In the genomic region with DNA sequence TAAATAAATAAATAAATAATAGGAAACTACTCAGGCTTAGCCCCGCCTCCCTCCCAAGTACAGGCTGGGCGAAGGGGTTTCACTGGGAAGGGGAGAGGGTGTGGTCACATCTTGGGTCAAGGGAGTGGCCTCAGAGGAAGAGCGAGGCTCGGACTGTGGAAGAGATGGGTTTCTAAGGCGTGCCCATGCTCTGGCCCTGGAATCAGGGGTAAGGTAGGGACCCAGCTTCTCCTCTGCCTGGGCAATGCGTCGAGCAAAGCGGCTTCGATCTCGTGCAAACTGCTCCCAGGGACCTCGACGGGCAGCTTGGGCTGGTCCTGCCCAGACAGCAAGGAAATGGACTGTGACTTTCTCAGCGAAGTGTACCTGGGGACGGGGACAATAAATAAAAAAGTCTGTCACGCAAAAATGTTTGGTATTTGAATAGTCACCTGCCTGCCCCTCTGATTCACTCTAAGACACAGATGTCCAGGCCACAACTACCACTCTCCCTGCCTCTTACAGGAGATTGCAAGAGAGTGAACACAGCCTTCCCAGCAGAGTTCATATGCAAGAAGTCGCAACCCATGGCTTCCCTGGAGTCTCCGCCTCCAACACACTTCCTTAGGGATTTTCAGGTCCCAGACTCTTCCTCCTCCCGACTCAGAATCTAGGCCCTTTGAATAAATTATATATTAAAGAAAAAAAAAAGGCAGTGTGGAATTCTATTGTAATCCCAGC, we compare ENCODE assay signal across 8 mouse cellular contexts. TPM values are rescaled to one million over a fixed set of nuclear protein-coding genes. Genes with fewer than 3 reads are reported as not detected.
DNase-seq lines count a peak whose midpoint lies in the region; ATAC-seq lines count a peak whose summit lies in the region.

No protein-coding gene starts in this region.

- ATAC-seq in forebrain, embryonic 12.5 days (ENCODE audit: low FRiP score) = no peak
- ATAC-seq in forebrain, embryonic 16.5 days = no peak
- ATAC-seq in megakaryocyte-erythroid progenitor cell, adult 5-6 weeks (replicated peaks; ENCODE audit: low FRiP score, low TSS enrichment, poor library complexity, severe bottlenecking) = no peak

- no peaks in the 10 kb centered on the region for H3K27me3 ChIP-seq in forebrain, embryonic 12.5 days
- H3K27me3 ChIP-seq in forebrain, embryonic 16.5 days (replicated peaks; ENCODE audit: control insufficient read depth, insufficient read depth, low read length) = no peaks in the 10 kb centered on the region
- H3K27me3 ChIP-seq in limb, embryonic 10.5 days (ENCODE audit: low read depth, poor library complexity, severe bottlenecking) = no peaks in the 10 kb centered on the region

- H3K4me3 ChIP-seq in forebrain, embryonic 12.5 days (replicated peaks) = no peak overlapping the region
- no peak overlapping the region for H3K4me3 ChIP-seq in forebrain, embryonic 16.5 days (replicated peaks; ENCODE audit: low read length)
- H3K4me3 ChIP-seq in limb, embryonic 10.5 days = peak overlapping the region; percentile 66

- H3K27ac ChIP-seq in forebrain, embryonic 12.5 days = no peak overlapping the region
- H3K27ac ChIP-seq in forebrain, embryonic 16.5 days (ENCODE audit: low read length) = no peak overlapping the region
- H3K27ac ChIP-seq in limb, embryonic 10.5 days = no peak overlapping the region

- no peaks in the 10 kb centered on the region for H3K9me3 ChIP-seq in forebrain, embryonic 12.5 days
- H3K9me3 ChIP-seq in forebrain, embryonic 16.5 days (ENCODE audit: control insufficient read depth, low read length) = no peaks in the 10 kb centered on the region
- H3K9me3 ChIP-seq in limb, embryonic 10.5 days (replicated peaks) = no peaks in the 10 kb centered on the region

- no peak overlapping the region; the same call in 1 of the 2 replicates for H3K4me2 ChIP-seq in forebrain, embryonic 12.5 days
- H3K4me2 ChIP-seq in forebrain, embryonic 16.5 days (ENCODE audit: low read length) = no peak overlapping the region

- peak; percentile 48 for DNase-seq in 3T3-L1 (ENCODE audit: low read depth, low spot score)
- DNase-seq in c-Kit-negative CD71-positive TER-119-positive erythroid progenitor cells, embryonic 14.5 days (ENCODE audit: low read depth, low spot score) = peak; percentile 57
- DNase-seq in limb, embryonic 10.5 days (ENCODE audit: low spot score) = no peak
- DNase-seq in left cerebral cortex, adult 9 months (ENCODE audit: low spot score in 2 of 2) = no peak
- no peak for DNase-seq in thymus, adult 18-20 months

- 74% methylated on average over 18 of the region's 18 CpGs for WGBS in forebrain, embryonic 12.5 days
- 77% methylated on average over 18 of the region's 18 CpGs for WGBS in forebrain, embryonic 16.5 days
- WGBS in limb, embryonic 10.5 days = 69% methylated on average over 18 of the region's 18 CpGs

- H3K9ac ChIP-seq in forebrain, embryonic 12.5 days = 0 out of 2 replicates have a peak overlapping the region, but pooled peaks have one; percentile 5
- H3K9ac ChIP-seq in forebrain, embryonic 16.5 days (replicated peaks; ENCODE audit: low read depth, low read length) = no peak overlapping the region

- peaks cover 19% of the 10 kb centered on the region for H3K4me1 ChIP-seq in forebrain, embryonic 12.5 days
- peaks cover 19% of the 10 kb centered on the region for H3K4me1 ChIP-seq in forebrain, embryonic 16.5 days (replicated peaks; ENCODE audit: control insufficient read depth, insufficient read depth, low read length)
- H3K4me1 ChIP-seq in limb, embryonic 10.5 days = peaks cover 40% of the 10 kb centered on the region

- 0 out of 2 replicates have a peak, but pooled peaks cover 4% of the 10 kb centered on the region for H3K36me3 ChIP-seq in forebrain, embryonic 12.5 days (replicated peaks)
- H3K36me3 ChIP-seq in forebrain, embryonic 16.5 days (ENCODE audit: control insufficient read depth, insufficient read depth) = no peaks in the 10 kb centered on the region
- peaks cover 19% of the 10 kb centered on the region for H3K36me3 ChIP-seq in limb, embryonic 10.5 days

RNA-seq across cellular contexts. Expression of a gene that starts 3.0 kb away (rescaled TPM):
- 14.6 and 16.6 TPM in 2 replicates for polyA plus RNA-seq in forebrain, embryonic 12.5 days (2016; fragmentation: Nextera tagmentation; extraction: Ambion mirVana)
- 14.4 and 16.4 TPM in 2 replicates for polyA plus RNA-seq in forebrain, embryonic 16.5 days (2015; fragmentation: Nextera tagmentation; extraction: Ambion mirVana)
- 22.4 and 25.7 TPM in 2 replicates for polyA plus RNA-seq in limb, embryonic 10.5 days (2016; fragmentation: Nextera tagmentation; extraction: Ambion mirVana)
- total RNA-seq in megakaryocyte-erythroid progenitor cell, adult 5-6 weeks (2014; fragmentation: Nextera tagmentation) = 35.5 and 79.3 TPM in 2 replicates
- 161 and 186 TPM in 2 replicates for total RNA-seq in megakaryocyte-erythroid progenitor cell, adult 5-6 weeks (2017)

RNA-seq across cellular contexts. Expression of a gene that starts 3.0 kb away (rescaled TPM):
- polyA plus RNA-seq in forebrain, embryonic 12.5 days (2016; fragmentation: Nextera tagmentation; extraction: Ambion mirVana) = 0.74 and 1.0 TPM in 2 replicates
- 0.57 and 0.81 TPM in 2 replicates for polyA plus RNA-seq in forebrain, embryonic 16.5 days (2015; fragmentation: Nextera tagmentation; extraction: Ambion mirVana)
- 0.43 and 1.0 TPM in 2 replicates for polyA plus RNA-seq in limb, embryonic 10.5 days (2016; fragmentation: Nextera tagmentation; extraction: Ambion mirVana)
- 0.27 TPM in 1 of 2 replicates, not detected in the other for total RNA-seq in megakaryocyte-erythroid progenitor cell, adult 5-6 weeks (2014; fragmentation: Nextera tagmentation)
- total RNA-seq in megakaryocyte-erythroid progenitor cell, adult 5-6 weeks (2017) = not detected in 2 replicates

RNA-seq across cellular contexts. Expression of a gene that starts 12.9 kb away (rescaled TPM):
- 89.5 and 90.5 TPM in 2 replicates for polyA plus RNA-seq in forebrain, embryonic 12.5 days (2016; fragmentation: Nextera tagmentation; extraction: Ambion mirVana)
- polyA plus RNA-seq in forebrain, embryonic 16.5 days (2015; fragmentation: Nextera tagmentation; extraction: Ambion mirVana) = 106 and 107 TPM in 2 replicates
- 116 and 125 TPM in 2 replicates for polyA plus RNA-seq in limb, embryonic 10.5 days (2016; fragmentation: Nextera tagmentation; extraction: Ambion mirVana)
- 100 and 140 TPM in 2 replicates for total RNA-seq in megakaryocyte-erythroid progenitor cell, adult 5-6 weeks (2014; fragmentation: Nextera tagmentation)
- total RNA-seq in megakaryocyte-erythroid progenitor cell, adult 5-6 weeks (2017) = 285 and 323 TPM in 2 replicates

RNA-seq across cellular contexts. Expression of a gene that starts 31.6 kb away (rescaled TPM):
- 0.42 and 0.52 TPM in 2 replicates for polyA plus RNA-seq in forebrain, embryonic 12.5 days (2016; fragmentation: Nextera tagmentation; extraction: Ambion mirVana)
- polyA plus RNA-seq in forebrain, embryonic 16.5 days (2015; fragmentation: Nextera tagmentation; extraction: Ambion mirVana) = not detected in 2 replicates
- polyA plus RNA-seq in limb, embryonic 10.5 days (2016; fragmentation: Nextera tagmentation; extraction: Ambion mirVana) = 1.0 and 1.1 TPM in 2 replicates
- total RNA-seq in megakaryocyte-erythroid progenitor cell, adult 5-6 weeks (2014; fragmentation: Nextera tagmentation) = not detected in 2 replicates
- not detected in 2 replicates for total RNA-seq in megakaryocyte-erythroid progenitor cell, adult 5-6 weeks (2017)

RNA-seq across cellular contexts. Expression of a gene that starts 34.5 kb away (rescaled TPM):
- 3.0 and 3.6 TPM in 2 replicates for polyA plus RNA-seq in forebrain, embryonic 12.5 days (2016; fragmentation: Nextera tagmentation; extraction: Ambion mirVana)
- polyA plus RNA-seq in forebrain, embryonic 16.5 days (2015; fragmentation: Nextera tagmentation; extraction: Ambion mirVana) = 2.2 and 3.0 TPM in 2 replicates
- 4.9 and 5.8 TPM in 2 replicates for polyA plus RNA-seq in limb, embryonic 10.5 days (2016; fragmentation: Nextera tagmentation; extraction: Ambion mirVana)
- 1.9 and 2.5 TPM in 2 replicates for total RNA-seq in megakaryocyte-erythroid progenitor cell, adult 5-6 weeks (2014; fragmentation: Nextera tagmentation)
- total RNA-seq in megakaryocyte-erythroid progenitor cell, adult 5-6 weeks (2017) = 1.8 and 3.5 TPM in 2 replicates

Comparison
In these comparisons a context has a peak if more than half of its experiments do, and no peak if none do; other contexts are left out.
1. DNase-seq: peak in 3T3-L1 (single experiment) and c-Kit-negative CD71-positive TER-119-positive erythroid progenitor cells, embryonic 14.5 days (single experiment); none in limb, embryonic 10.5 days (single experiment), left cerebral cortex, adult 9 months (0 of 2) and thymus, adult 18-20 months (0 of 2).